Mouse (Mus musculus) bone marrow, adult 2 months (tissue): ENCODE measurements around the gene Apbb1ip.

Experiments
- CTCF ChIP-seq: fragments of 200-500 bp; IDR thresholded peaks from 2 replicates; pipeline ENCODE4 v1.5.1; 2011; ENCODE audit warnings: low read length, control low read depth; ENCODE audit not compliant: control insufficient read depth, insufficient read depth
- POLR2A ChIP-seq: fragments of 200-500 bp; IDR thresholded peaks from 2 replicates; pipeline ENCODE4 v1.6.1; 2011; ENCODE audit warnings: low read depth, mild to moderate bottlenecking, control low read depth, low read length, borderline replicate concordance; ENCODE audit not compliant: control insufficient read depth

DNA sequence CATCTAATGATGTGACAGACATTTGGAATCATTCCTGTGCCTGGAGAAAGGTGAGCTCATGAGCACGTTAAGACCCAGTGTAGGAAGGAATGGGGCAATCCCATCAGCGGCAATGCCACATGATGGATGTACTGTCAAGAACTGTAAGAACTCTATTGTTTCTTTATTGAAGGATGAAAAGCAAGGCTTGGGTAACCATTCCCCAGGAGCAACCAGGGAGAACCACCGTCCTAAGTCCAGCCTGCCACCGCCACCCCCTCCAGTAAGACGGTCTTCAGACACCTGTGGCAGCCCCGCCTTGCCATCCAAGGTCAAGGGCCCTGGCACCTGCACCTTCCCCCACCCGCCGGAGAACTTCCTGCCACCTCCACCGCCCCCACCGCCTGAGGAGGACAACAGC is 100.7 kb downstream of the Apbb1ip start:
- TF ChIP-seq CTCF (no peak), POLR2A (no peak)
